Mouse (Mus musculus): Measurements from ENCODE around the gene Mrln. TPM values are rescaled to one million over a fixed set of nuclear protein-coding genes. Genes with fewer than 3 reads are reported as not detected.

Mrln gene
- polyA plus RNA-seq, 1 experiment, result not detected

DNA sequence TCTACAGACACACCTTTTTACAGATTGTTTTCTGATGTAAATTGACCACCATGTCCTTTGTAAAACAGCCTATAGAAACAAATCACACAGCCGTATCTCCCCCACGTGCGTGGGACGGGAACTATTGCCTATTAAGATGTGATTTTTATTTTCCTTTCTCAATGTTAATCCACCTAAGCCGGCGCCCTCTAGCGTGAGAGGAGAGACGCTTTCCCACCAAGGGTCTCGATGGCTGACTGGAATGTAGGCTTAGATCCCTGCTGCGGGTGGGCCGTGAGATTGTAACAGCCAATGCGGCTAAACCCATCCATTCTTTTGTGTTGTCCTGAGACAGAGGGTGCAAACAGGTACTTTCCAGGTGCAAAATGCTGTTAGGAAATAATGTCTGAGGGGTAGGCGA is 14.6 kb upstream of the Mrln start:
- no peak overlapping the region for H3K4me3 ChIP-seq (ENCODE audit: insufficient read depth, low read length)
- no peak for TF ChIP-seq POLR2A (IDR thresholded peaks at IDR 0.05; ENCODE audit: low read depth, low read length)
- no peak; the same call in 1 of the 2 replicates for TF ChIP-seq CTCF (IDR thresholded peaks at IDR 0.05; ENCODE audit: borderline replicate concordance, insufficient read depth, low read length)
- H3K4me1 ChIP-seq (ENCODE audit: control insufficient read depth, insufficient read depth, low read length), result no peaks in the 10 kb centered on the region
- H3K27ac ChIP-seq (ENCODE audit: insufficient read depth, low read length), result no peak overlapping the region

DNA sequence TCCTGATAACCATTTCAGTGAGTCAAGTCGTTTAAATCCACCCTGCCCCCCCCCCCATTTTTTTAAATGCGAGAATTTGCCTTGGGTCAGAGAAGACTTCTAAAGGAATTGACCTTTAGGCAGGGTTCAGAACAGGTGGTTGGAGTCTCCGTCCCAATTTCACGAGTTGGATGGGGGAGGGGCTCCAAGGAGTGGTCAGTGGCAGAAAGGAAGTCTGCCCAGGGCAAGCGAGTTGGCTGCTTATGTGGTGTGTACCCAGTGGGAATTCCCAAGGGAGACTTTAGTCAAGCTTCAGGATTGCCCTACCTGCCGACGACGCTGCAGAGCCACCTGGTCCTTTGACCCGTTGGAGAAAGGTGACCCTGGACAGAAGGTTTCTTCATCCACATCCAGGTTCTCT is 10.2 kb upstream of the Mrln start:
- no peaks in the 10 kb centered on the region for H3K4me1 ChIP-seq (ENCODE audit: control insufficient read depth, insufficient read depth, low read length)
- no peak overlapping the region for H3K27ac ChIP-seq (ENCODE audit: insufficient read depth, low read length)
- no peak overlapping the region for H3K4me3 ChIP-seq (ENCODE audit: insufficient read depth, low read length)
- TF ChIP-seq POLR2A (IDR thresholded peaks at IDR 0.05; ENCODE audit: low read depth, low read length) (no peak), CTCF (IDR thresholded peaks at IDR 0.05; ENCODE audit: borderline replicate concordance, insufficient read depth, low read length) (no peak)

DNA sequence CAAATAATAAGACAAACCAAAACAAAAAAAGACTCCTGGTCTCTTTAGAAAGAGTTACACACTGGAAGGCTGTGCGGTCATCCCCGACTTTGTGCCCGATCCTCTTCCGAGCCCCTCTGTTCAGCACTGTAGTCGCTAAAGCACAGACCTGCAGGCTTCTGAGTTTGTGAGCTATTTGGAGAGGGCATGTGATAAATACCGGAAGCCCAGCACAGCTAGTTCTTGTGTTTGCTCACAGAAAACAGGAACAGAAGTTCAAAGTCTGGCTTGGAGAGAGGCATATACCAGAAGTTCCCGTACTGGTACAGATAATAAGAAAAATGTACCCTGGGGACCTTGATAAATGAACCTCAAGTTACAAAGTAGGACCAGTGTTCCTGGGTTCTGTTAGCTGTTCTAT is 9.2 kb upstream of the Mrln start:
- H3K27ac ChIP-seq (ENCODE audit: insufficient read depth, low read length), result no peak overlapping the region
- no peak overlapping the region for H3K4me3 ChIP-seq (ENCODE audit: insufficient read depth, low read length)
- TF ChIP-seq POLR2A (IDR thresholded peaks at IDR 0.05; ENCODE audit: low read depth, low read length), result no peak
- H3K4me1 ChIP-seq (ENCODE audit: control insufficient read depth, insufficient read depth, low read length), result no peaks in the 10 kb centered on the region

DNA sequence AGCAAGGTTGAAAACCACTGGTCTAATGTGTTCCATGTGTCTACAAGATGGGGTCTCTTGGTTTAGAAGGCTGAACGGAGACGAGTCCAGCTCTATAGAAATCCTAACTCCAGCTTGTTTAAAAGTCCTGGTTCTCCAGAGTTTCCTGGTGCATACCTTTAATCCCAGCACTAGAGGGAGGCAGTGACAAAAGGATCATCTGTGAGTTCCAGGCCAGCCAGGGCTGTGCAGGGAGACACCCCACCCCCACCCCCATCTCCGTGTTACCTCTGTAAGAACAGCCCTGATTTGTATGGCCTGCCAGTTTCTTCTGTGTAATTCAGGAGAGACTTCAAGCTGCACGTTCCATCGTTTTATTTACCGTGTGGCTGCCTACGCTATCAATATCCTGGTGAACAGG is 8.7 kb upstream of the Mrln start:
- peak; percentile 40; the same call in 1 of the 2 replicates for TF ChIP-seq CTCF (IDR thresholded peaks at IDR 0.05; ENCODE audit: borderline replicate concordance, insufficient read depth, low read length)
- TF ChIP-seq POLR2A (IDR thresholded peaks at IDR 0.05; ENCODE audit: low read depth, low read length), result no peak
- no peak overlapping the region for H3K4me3 ChIP-seq (ENCODE audit: insufficient read depth, low read length)
- H3K27ac ChIP-seq (ENCODE audit: insufficient read depth, low read length), result no peak overlapping the region
- H3K4me1 ChIP-seq (ENCODE audit: control insufficient read depth, insufficient read depth, low read length), result no peaks in the 10 kb centered on the region

DNA sequence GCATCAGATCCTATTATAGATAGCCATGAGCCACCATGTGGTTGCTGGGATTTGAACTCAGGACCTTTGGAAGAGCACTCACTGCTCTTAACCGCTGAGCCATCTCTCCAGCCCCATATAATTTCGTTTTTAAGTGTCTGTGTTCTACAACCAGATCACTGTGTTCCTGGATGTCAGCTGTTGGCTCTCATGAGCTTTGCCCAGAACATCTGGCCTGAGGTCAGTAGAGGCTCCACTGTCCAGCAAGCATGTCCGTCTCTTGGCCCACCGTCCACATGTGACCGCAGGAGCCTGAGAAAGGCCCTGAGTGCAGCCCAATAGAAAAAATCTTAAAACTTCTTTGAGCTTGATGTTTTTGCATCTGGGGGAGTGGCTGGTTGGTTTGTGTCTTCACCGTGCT is 7.8 kb upstream of the Mrln start:
- Histone ChIP-seq H3K27ac (ENCODE audit: insufficient read depth, low read length) (no peak overlapping the region), H3K4me1 (ENCODE audit: control insufficient read depth, insufficient read depth, low read length) (no peaks in the 10 kb centered on the region), H3K4me3 (ENCODE audit: insufficient read depth, low read length) (no peak overlapping the region)
- no peak for TF ChIP-seq POLR2A (IDR thresholded peaks at IDR 0.05; ENCODE audit: low read depth, low read length)
- no peak for TF ChIP-seq CTCF (IDR thresholded peaks at IDR 0.05; ENCODE audit: borderline replicate concordance, insufficient read depth, low read length)

DNA sequence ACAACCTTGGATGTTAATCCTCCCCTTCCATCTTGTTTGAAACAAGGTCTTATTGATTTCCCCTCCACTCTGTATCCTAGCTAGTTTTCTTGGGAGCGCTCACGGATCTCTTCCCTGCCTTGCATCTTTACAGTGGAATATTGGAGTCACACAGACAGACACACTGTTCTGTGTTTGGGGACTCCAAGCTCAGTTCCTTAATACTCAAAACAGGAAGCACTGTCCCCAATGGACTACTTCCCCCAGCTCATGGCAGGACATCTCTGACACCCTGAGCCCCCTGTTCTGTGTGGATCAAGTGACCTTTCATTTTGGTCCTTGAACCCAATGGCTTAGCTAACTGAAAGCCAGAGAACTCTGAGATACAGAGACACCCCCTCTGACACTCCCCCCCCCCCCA is 6.9 kb upstream of the Mrln start:
- Histone ChIP-seq H3K4me3 (ENCODE audit: insufficient read depth, low read length) (no peak overlapping the region), H3K27ac (ENCODE audit: insufficient read depth, low read length) (no peak overlapping the region), H3K4me1 (ENCODE audit: control insufficient read depth, insufficient read depth, low read length) (no peaks in the 10 kb centered on the region)
- TF ChIP-seq CTCF (IDR thresholded peaks at IDR 0.05; ENCODE audit: borderline replicate concordance, insufficient read depth, low read length) (no peak), POLR2A (IDR thresholded peaks at IDR 0.05; ENCODE audit: low read depth, low read length) (no peak)

DNA sequence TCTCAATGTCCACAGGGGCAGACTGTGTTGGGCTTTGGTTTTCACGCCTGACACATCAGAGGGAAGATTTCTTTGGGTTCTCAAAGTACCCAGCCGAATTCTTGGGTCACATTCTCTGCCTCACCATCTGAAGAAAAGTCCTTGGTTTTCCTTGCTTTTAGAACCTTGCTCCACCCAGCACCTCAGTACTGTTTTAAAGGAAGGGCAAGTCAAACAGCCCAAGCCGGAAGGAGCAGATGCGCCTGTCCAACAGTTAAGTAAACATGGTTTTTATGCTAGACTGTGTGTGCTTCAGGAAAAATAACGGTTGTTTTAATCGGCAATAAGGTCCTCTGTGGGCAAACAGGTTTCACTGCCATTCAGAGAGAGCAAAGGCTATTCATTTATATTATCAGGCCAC is 6.5 kb upstream of the Mrln start:
- TF ChIP-seq POLR2A (IDR thresholded peaks at IDR 0.05; ENCODE audit: low read depth, low read length) (no peak), CTCF (IDR thresholded peaks at IDR 0.05; ENCODE audit: borderline replicate concordance, insufficient read depth, low read length) (no peak)
- no peak overlapping the region for H3K27ac ChIP-seq (ENCODE audit: insufficient read depth, low read length)

DNA sequence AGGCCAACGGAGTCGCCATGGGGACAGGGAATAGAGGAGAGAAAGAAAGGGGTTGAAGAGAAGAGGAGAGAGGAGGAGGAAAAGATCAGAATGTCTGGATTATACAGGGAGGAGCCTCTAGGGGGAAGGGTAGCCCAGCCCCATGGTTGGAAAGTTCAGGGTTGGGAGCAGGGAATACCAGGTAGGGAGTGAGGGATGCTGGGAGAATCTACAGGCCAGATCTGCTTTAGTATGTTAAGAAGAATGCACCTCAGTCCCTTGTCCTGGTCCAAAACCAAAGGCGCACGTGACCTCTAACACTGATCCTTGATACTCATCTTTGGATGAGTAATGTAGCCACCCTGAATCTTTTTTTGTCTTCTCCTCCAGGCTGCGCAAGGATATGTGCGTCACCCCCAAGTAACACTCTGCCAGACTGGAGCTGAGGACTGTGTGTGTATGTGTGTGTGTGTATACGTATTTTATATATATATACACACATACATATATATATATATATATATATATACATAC is 5.5 kb upstream of the Mrln start:
- no peak for TF ChIP-seq POLR2A (IDR thresholded peaks at IDR 0.05; ENCODE audit: low read depth, low read length)
- TF ChIP-seq CTCF (IDR thresholded peaks at IDR 0.05; ENCODE audit: borderline replicate concordance, insufficient read depth, low read length), result no peak
- H3K4me3 ChIP-seq (ENCODE audit: insufficient read depth, low read length), result no peak overlapping the region
- H3K27ac ChIP-seq (ENCODE audit: insufficient read depth, low read length), result no peak overlapping the region
- H3K4me1 ChIP-seq (ENCODE audit: control insufficient read depth, insufficient read depth, low read length), result no peaks in the 10 kb centered on the region

More for the DNA sequence above, 6.5 kb upstream of the Mrln start:
- Histone ChIP-seq H3K4me1 (ENCODE audit: control insufficient read depth, insufficient read depth, low read length) (no peaks in the 10 kb centered on the region), H3K4me3 (ENCODE audit: insufficient read depth, low read length) (no peak overlapping the region)

DNA sequence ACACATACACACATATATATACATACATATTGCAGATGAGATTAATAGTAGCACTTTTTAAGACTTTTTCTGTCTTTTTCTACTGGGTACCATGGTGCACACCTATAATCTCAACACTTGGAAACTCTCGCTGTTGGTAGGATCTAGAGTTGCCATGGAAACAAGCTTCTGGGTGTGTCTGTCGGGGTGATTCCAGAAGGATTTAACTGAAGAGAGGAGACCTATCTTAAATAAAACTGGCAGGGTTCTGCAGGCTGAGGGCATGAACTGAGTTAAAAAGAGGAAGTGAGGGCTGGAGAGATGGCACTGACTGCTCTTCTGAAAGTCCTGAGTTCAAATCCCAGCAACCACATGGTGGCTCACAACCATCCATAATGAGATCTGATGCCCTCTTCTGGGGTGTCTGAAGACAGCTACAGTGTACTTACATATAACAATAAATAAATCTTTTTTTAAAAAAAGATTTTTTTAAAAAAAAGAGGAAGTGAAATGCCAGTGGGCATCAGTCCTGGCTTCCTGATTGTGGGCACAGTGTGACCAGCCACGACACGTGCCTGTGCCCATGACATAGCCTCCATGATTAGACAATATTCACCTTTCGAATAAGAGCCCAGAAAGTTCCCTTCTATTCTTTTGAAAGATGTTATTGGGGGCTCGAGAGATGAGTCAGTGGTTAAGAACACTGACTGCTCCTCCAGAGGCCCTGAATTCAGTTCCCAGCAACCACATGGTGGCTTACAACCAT is 4.8 kb upstream of the Mrln start:
- Histone ChIP-seq H3K4me3 (ENCODE audit: insufficient read depth, low read length) (no peak overlapping the region), H3K4me1 (ENCODE audit: control insufficient read depth, insufficient read depth, low read length) (no peaks in the 10 kb centered on the region), H3K27ac (ENCODE audit: insufficient read depth, low read length) (no peak overlapping the region)
- TF ChIP-seq POLR2A (IDR thresholded peaks at IDR 0.05; ENCODE audit: low read depth, low read length) (no peak), CTCF (IDR thresholded peaks at IDR 0.05; ENCODE audit: borderline replicate concordance, insufficient read depth, low read length) (no peak)

DNA sequence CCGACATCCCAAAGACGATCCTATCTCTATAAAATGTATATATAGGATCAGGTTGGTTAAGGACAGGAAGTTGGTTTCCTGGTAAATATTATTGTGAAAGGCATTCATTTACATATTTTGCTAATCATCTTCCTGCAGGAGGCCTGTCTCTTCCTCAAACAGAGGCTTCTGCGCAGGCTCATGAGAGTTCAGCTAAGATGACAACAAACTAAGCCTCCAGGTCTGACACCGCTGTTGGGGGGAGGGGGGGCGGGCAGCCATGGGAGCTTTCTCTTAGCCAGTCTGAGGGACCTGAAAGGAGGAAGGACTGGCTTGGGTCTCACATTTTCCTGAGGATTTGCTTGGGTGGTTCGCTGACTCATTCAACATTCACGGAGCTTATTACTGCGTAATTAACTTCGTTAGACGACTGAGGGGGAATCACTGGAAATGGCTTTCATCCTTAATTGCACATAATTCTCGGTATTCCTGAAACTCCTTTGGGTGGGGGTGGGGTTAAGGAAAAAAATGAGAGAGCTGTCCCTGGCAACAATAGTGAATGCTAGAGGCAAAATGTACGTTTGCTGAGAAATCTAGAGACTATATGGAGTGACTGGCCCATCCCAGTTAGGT is 3.5 kb upstream of the Mrln start:
- no peak for TF ChIP-seq POLR2A (IDR thresholded peaks at IDR 0.05; ENCODE audit: low read depth, low read length)
- TF ChIP-seq CTCF (IDR thresholded peaks at IDR 0.05; ENCODE audit: borderline replicate concordance, insufficient read depth, low read length), result no peak
- Histone ChIP-seq H3K4me1 (ENCODE audit: control insufficient read depth, insufficient read depth, low read length) (no peaks in the 10 kb centered on the region), H3K27ac (ENCODE audit: insufficient read depth, low read length) (no peak overlapping the region), H3K4me3 (ENCODE audit: insufficient read depth, low read length) (no peak overlapping the region)
